Mouse (Mus musculus): Measurements from ENCODE around the gene Hras.

- TF ChIP-seq CTCF (conservative IDR thresholded peaks at IDR 0.05; ENCODE audit: insufficient read depth, insufficient read length, low read depth, low read length), result no peak
- TF ChIP-seq POLR2A (IDR thresholded peaks at IDR 0.05; ENCODE audit: low read depth, low read length), result no peak
Observed at GRCm38 (mm10) chr7:141226535-141226934, 32.7 kb upstream of the Hras start.
